In genomic region chr7:44471880-44472557, GRCm38 (mm10) we compare ENCODE assay signal across 10 mouse cellular contexts. TPM values are rescaled to one million over a fixed set of nuclear protein-coding genes. Genes with fewer than 3 reads are reported as not detected.
DNase-seq lines count a peak whose midpoint lies in the region.
"Had no signal": no experiment of that assay in that cellular context is flagged by ENCODE, and none has a peak within 500 bp of the region (broad histone marks: within the 10 kb centered on the region; RNA-seq: fewer than 3 reads in every experiment).

No protein-coding gene starts in this region.

- peak; percentile 57 for DNase-seq in cerebellum, adult 9-11 months
- no peak for DNase-seq in cerebellum, postnatal 10 days
- DNase-seq in right cerebral cortex, postnatal 10 days (ENCODE audit: low spot score in 2 of 2), result peak; percentile 34 to 49
- no peak for DNase-seq in right cerebral cortex, postnatal 4 days
- DNase-seq in heart, postnatal 14 days, result peak; percentile 64 to 77
- peak; percentile 82 for DNase-seq in skeletal muscle tissue, adult 2 months (ENCODE audit: low read depth, low spot score)
- DNase-seq in thymus, postnatal 36 days, result no peak
- no peak for DNase-seq in ovary, postnatal 10 days (ENCODE audit: low spot score)
- DNase-seq: kidney, postnatal 25 days; midbrain, embryonic 14.5 days had no signal

- intact Hi-C loops in heart, postnatal 14 days (cut with DNase I), result no loop called here

RNA-seq across cellular contexts. Expression of gene Josd2, which starts 4.2 kb away (rescaled TPM):
- 100 to 1,000 TPM; 105 to 111 TPM for total RNA-seq in heart, postnatal 14 days (2021)

RNA-seq across cellular contexts. Expression of gene Aspdh, which starts 6.8 kb away (rescaled TPM):
- total RNA-seq in heart, postnatal 14 days (2021), result 1 to 10 TPM in 1 of 2 experiments, under 1 TPM in 1; 1.00 to 1.1 TPM

RNA-seq across cellular contexts. Expression of gene Emc10, which starts 24.3 kb away (rescaled TPM):
- 10 to 100 TPM; 95.4 to 98.8 TPM for total RNA-seq in heart, postnatal 14 days (2021)

RNA-seq across cellular contexts. Expression of gene Fam71e1, which starts 24.4 kb away (rescaled TPM):
- 1 to 10 TPM; 5.3 to 6.5 TPM for total RNA-seq in heart, postnatal 14 days (2021)

RNA-seq across cellular contexts. Expression of gene Lrrc4b, which starts 43.2 kb away (rescaled TPM):
- 10 to 100 TPM; 18.7 to 19.7 TPM for total RNA-seq in heart, postnatal 14 days (2021)

Comparison
In these comparisons a context has a peak if more than half of its experiments do, and no peak if none do; other contexts are left out.
1. DNase-seq: peak in cerebellum, adult 9-11 months (single experiment), right cerebral cortex, postnatal 10 days (2 of 2), heart, postnatal 14 days (2 of 2) and skeletal muscle tissue, adult 2 months (single experiment); none in cerebellum, postnatal 10 days (0 of 2), right cerebral cortex, postnatal 4 days (single experiment), thymus, postnatal 36 days (0 of 2) and ovary, postnatal 10 days (single experiment).